Mouse (Mus musculus): ENCODE results near the gene Emc1.
"Not testable (repeated sequence)": the region's sequence is repeated elsewhere in the genome, so short reads cannot be mapped to it uniquely, and the experiment has no call there.

Emc1 gene

GRCm38 (mm10) chr4:139357211-139357610, 4.8 kb downstream of the Emc1 start:
- DNase-seq (ENCODE audit: low spot score in 2 of 2), result no peak

GRCm38 (mm10) chr4:139360761-139361548, 8.6 kb downstream of the Emc1 start:
- no peak for DNase-seq (ENCODE audit: low spot score in 2 of 2)

DNA sequence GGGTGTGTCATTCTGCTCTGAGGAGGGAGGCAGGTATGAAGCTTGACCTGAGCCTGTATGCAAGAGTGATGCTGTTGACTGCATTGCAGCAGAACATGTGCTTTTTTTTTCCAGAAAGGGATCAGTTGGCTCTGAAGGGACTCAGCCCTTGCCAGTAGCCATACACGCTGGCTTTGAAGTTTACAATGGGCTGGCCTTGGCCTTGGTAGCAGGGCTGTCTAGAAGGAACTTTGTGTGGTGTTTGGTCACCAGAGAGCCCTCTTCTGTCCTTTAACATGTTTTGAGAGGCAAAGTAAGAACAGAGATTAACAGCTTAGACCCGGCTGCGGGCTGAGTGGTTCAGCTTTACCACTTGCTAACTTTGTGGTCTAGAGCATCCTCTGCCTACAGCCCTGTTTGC, 14.9 kb downstream of the Emc1 start:
- DNase-seq (ENCODE audit: low spot score in 2 of 2), result no peak

DNA sequence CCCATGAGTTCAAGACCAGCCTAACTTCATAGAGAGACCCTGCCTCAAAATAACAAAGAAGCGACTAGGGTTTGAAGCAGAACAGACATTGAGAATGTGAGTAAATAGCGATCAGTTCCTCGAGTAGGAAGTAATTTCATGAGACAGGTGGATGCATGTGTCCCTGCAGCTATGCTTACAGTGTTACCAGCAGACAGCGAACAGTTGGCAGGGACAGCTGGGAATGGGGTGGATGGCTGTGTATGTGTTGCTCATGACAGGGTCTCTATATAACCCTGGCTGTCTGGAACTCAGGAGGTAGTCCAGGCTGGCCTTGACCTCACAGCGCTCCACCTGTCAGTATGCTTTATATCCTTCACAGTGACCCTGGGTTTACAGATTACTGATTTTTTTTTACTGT, 15.7 kb downstream of the Emc1 start:
- DNase-seq (ENCODE audit: low spot score in 2 of 2), result no peak

- no peak for DNase-seq (ENCODE audit: low spot score in 2 of 2)
Observed at GRCm38 (mm10) chr4:139373130-139373529, 20.7 kb downstream of the Emc1 start.

DNA sequence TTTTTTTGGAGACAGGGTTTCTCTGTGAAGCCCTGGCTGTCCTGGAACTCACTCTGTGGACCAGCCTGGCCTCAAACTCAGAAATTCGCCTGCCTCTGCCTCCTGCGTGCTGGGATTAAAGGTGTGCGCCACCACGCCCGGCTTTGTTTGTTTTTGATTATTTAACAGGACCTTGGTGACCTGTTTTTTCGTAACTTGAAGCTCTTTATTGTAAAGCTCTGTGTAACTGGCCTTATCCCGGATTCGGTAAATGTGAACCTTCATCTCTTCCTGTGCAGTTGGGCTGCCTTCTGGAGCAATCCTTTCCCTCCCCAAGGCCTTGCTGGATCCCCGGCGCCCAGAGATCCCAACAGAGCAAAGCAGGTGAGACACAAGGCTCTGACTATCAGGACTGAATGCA, 21.1 kb downstream of the Emc1 start:
- no peak for DNase-seq (ENCODE audit: low spot score in 2 of 2)

GRCm38 (mm10) chr4:139379719-139380118, 27.3 kb downstream of the Emc1 start:
- no peak for DNase-seq (ENCODE audit: low spot score in 2 of 2)

- DNase-seq (ENCODE audit: low spot score in 2 of 2), result peak; percentile 100
Observed at GRCm38 (mm10) chr4:139380207-139380748, 27.9 kb downstream of the Emc1 start.

GRCm38 (mm10) chr4:139380775-139381451, 28.5 kb downstream of the Emc1 start:
- peak; percentile 11 to 43 for DNase-seq (ENCODE audit: low spot score in 2 of 2)

GRCm38 (mm10) chr4:139381452-139381845, 29.1 kb downstream of the Emc1 start:
- DNase-seq (ENCODE audit: low spot score in 2 of 2), result no peak

DNA sequence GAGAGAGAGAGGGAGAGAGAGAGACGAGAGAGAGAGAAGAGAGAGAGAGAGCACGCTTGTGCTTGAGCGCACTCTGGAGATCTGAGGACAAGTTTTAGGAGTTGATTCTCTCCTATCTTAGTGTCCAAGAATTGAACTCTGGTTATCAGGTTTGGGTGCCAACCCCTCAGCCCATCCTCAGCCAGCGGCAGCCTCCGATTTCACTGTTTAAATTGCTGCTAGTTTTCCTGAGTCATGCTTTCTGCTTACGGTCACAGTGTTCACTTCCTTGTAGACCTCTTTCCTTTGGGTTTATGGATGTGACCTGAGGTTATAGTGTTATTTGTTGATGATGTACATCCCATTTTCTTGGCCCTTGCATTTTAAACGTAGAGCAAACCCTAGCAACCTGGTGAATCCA, 29.8 kb downstream of the Emc1 start:
- no peak for DNase-seq (ENCODE audit: low spot score in 2 of 2)

DNA sequence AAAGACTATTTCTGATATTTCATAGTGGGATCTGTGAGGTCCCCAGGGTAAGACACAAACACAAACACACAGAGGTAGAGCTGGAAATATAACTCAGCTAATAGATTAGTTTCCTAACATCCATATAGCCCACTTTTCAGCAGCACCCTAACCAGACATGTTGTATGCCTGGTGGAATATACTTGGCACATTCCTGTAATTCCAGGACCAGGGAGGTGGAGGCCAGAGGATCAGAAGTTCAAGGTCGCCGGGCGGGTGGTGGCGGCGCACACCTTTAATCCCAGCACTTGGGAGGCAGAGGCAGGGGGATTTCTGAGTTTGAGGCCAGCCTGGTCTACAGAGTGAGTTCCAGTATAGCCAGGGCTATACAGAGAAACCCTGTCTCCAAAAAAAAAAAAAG, 33.5 kb downstream of the Emc1 start:
- DNase-seq (ENCODE audit: low spot score in 2 of 2), result not testable (repeated sequence)

- DNase-seq (ENCODE audit: low spot score in 2 of 2), result no peak
Observed at GRCm38 (mm10) chr4:139386869-139387319, 34.5 kb downstream of the Emc1 start.

- no peak for DNase-seq (ENCODE audit: low spot score in 2 of 2)
Observed at GRCm38 (mm10) chr4:139389557-139389956, 37.2 kb downstream of the Emc1 start.

GRCm38 (mm10) chr4:139395431-139395830, 43.0 kb downstream of the Emc1 start:
- no peak for DNase-seq (ENCODE audit: low spot score in 2 of 2)

DNA sequence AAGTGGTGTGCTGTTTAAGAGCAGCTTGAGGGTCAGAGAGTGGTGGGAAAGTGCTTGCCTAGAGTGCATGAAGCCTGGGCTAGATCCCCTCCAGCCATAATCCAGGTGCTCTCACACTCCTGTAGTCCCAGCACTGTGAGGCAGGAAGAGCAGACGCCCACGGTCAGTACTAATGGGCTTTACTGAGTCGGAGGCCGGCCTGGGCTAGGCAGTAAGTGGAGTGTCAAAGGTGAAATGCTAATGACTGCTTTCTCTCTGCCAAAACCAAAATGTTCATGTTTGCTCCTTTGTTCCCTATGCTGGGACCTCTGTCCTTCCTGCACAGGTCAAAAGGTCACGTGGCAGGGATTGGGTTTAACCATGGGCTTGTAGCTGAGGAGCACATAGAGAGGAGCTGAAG, 48.1 kb downstream of the Emc1 start:
- DNase-seq (ENCODE audit: low spot score in 2 of 2), result no peak

- no peak for DNase-seq (ENCODE audit: low spot score in 2 of 2)
Observed at GRCm38 (mm10) chr4:139403214-139403613, 50.8 kb downstream of the Emc1 start.

DNA sequence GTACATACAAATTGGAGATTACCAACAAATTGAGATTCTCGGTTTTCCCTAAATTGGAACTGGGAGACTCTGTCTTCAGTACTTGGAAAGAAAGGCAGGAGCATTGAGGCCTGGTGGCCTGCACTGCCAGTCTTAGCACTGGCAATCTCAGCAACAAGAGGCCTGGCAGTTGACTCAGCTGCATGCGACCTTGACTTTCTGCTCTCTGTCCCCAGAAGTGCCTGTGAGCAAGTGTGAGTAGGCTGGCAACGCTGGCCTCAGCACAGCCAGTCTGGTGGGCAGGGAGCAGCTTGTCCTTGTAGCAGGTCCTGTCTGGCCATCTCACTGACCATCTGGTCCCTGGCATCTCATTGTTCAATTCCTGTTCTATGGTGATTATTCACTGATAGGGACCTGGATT, 59.0 kb downstream of the Emc1 start:
- no peak for DNase-seq (ENCODE audit: low spot score in 2 of 2)

- no peak for DNase-seq (ENCODE audit: low spot score in 2 of 2)
Observed at GRCm38 (mm10) chr4:139417868-139418267, 65.5 kb downstream of the Emc1 start.

GRCm38 (mm10) chr4:139421621-139422020, 69.2 kb downstream of the Emc1 start:
- DNase-seq (ENCODE audit: low spot score in 2 of 2), result no peak

GRCm38 (mm10) chr4:139422409-139422808, 70.0 kb downstream of the Emc1 start:
- no peak for DNase-seq (ENCODE audit: low spot score in 2 of 2)

- DNase-seq (ENCODE audit: low spot score in 2 of 2), result no peak
Observed at GRCm38 (mm10) chr4:139423270-139423669, 70.9 kb downstream of the Emc1 start.
